Mouse (Mus musculus): ENCODE data around the gene Gm8165.
"Not testable (repeated sequence)": the region's sequence is repeated elsewhere in the genome, so short reads cannot be mapped to it uniquely, and the experiment has no call there.

DNA sequence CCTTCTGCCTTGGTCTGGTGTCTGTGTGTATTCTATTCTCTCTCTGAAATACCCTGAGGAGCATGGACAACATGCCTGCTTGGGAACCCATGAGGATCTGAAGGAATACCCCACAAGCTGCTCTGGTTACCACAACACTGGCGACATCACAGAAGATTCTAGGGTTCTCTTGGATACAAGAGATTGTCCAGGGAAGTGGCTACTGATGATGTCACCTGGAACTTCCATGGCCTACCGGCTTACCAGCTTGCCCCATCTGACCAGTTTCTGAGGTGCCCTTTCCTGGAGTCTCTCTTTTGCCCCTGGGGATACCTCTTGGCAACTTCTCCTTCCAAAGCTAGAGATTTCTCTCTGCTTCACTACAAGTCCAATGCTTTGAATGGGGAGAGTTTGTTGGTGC lies at the start of gene Gm8165:
- not testable (repeated sequence) for TF ChIP-seq CTCF (IDR thresholded peaks at IDR 0.05 in 2 of 3, conservative IDR thresholded peaks at IDR 0.05 in 1 of 3; ENCODE audit: control insufficient read depth in 1 of 3, insufficient read depth in 1 of 3, low read depth in 2 of 3, low read length in 3 of 3, poor library complexity in 1 of 3, severe bottlenecking in 1 of 3); TBP (IDR thresholded peaks at IDR 0.05; ENCODE audit: low read depth, low read length); KAT2A (conservative IDR thresholded peaks at IDR 0.05; ENCODE audit: low read depth, low read length); CHD1 (IDR thresholded peaks at IDR 0.05; ENCODE audit: low read depth, low read length); POLR2AphosphoS2 (IDR thresholded peaks at IDR 0.05; ENCODE audit: low read length); POLR2A (IDR thresholded peaks at IDR 0.05; ENCODE audit: control insufficient read depth in 1 of 2, insufficient read depth in 1 of 2, low read depth in 1 of 2, low read length in 2 of 2, poor library complexity in 1 of 2)
